Comparison of ENCODE assay signal across 10 mouse cellular contexts in the genomic region with DNA sequence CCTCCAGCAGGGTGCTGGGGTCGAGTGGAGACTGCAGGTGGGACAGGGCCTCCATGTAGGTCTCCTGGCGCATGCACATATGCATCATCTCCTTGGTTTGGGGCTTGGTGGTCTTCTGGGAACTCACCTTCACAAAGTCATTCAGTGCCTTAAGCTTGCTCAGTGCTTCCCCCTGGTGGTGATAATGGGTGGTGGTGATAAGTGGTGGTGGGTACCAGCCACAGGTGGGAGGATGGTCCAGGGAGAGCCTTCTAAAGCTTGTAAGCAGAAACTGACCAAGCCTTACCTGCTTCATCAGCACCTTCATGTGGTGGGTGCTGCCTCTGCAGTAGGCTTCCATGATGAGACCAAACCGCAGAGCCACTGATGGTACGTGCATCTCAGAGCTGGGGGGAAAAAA. TPM values are rescaled to one million over a fixed set of nuclear protein-coding genes. Genes with fewer than 3 reads are reported as not detected.
DNase-seq lines count a peak whose midpoint lies in the region; ATAC-seq and TF ChIP-seq lines count a peak whose summit lies in the region.
"Had no signal": no experiment of that assay in that cellular context is flagged by ENCODE, and none has a peak within 500 bp of the region (broad histone marks: within the 10 kb centered on the region; RNA-seq: fewer than 3 reads in every experiment).

No protein-coding gene starts in this region.

- TF ChIP-seq EP300 in lung, postnatal 0 days (IDR thresholded peaks at IDR 0.05): no peak

- TF ChIP-seq POLR2A in bone marrow macrophage, adult 2 months (IDR thresholded peaks at IDR 0.05; ENCODE audit: borderline replicate concordance, low read depth, low read length): no peak

- H3K36me3 ChIP-seq in liver, embryonic 12.5 days: peaks cover 49% of the 10 kb centered on the region
- H3K36me3 ChIP-seq in lung, postnatal 0 days (ENCODE audit: insufficient read depth, low read length): 0 out of 2 replicates have a peak, but pooled peaks cover 6% of the 10 kb centered on the region

- no peak overlapping the region for H3K9ac ChIP-seq in liver, embryonic 12.5 days
- no peak overlapping the region for H3K9ac ChIP-seq in lung, postnatal 0 days (replicated peaks; ENCODE audit: low read depth)
- H3K9ac ChIP-seq: heart, embryonic 13.5 days had no signal

- peaks cover 9% of the 10 kb centered on the region for H3K4me1 ChIP-seq in liver, embryonic 12.5 days
- H3K4me1 ChIP-seq in bone marrow macrophage, adult 2 months (ENCODE audit: control insufficient read depth, insufficient read depth, low read length): no peaks in the 10 kb centered on the region
- no peaks in the 10 kb centered on the region for H3K4me1 ChIP-seq in lung, postnatal 0 days (ENCODE audit: insufficient read depth, low read depth, low read length)
- H3K4me1 ChIP-seq: heart, embryonic 13.5 days had no signal

- H3K4me2 ChIP-seq in liver, embryonic 12.5 days: no peak overlapping the region
- no peak overlapping the region for H3K4me2 ChIP-seq in lung, postnatal 0 days (replicated peaks; ENCODE audit: low read depth, low read length)
- H3K4me2 ChIP-seq: heart, embryonic 13.5 days had no signal

- H3K9me3 ChIP-seq in liver, embryonic 12.5 days (replicated peaks): no peaks in the 10 kb centered on the region
- no peaks in the 10 kb centered on the region for H3K9me3 ChIP-seq in lung, postnatal 0 days (ENCODE audit: low read length)
- H3K9me3 ChIP-seq: heart, embryonic 13.5 days had no signal

- DNase-seq in embryo, embryonic 10 days (ENCODE audit: low spot score): peak; percentile 60
- DNase-seq in embryo, embryonic 9.5 days (ENCODE audit: extremely low spot score): no peak
- peak; percentile 52 for DNase-seq in liver
- no peak for DNase-seq in lung, postnatal 0 days (ENCODE audit: low spot score)
- DNase-seq in thymus, postnatal 10 days (ENCODE audit: low spot score in 2 of 2): peak; percentile 36 to 70

- H3K4me3 ChIP-seq in liver, embryonic 12.5 days: no peak overlapping the region
- H3K4me3 ChIP-seq in bone marrow macrophage, adult 2 months (ENCODE audit: insufficient read depth, low read length): no peak overlapping the region
- no peak overlapping the region for H3K4me3 ChIP-seq in lung, postnatal 0 days (ENCODE audit: low read depth, low read length)
- H3K4me3 ChIP-seq: heart, embryonic 13.5 days had no signal

- no peak overlapping the region for H3K27ac ChIP-seq in liver, embryonic 12.5 days
- H3K27ac ChIP-seq in bone marrow macrophage, adult 2 months (ENCODE audit: insufficient read depth, low read depth, low read length): no peak overlapping the region
- H3K27ac ChIP-seq in lung, postnatal 0 days (ENCODE audit: low read length): no peak overlapping the region
- H3K27ac ChIP-seq: heart, embryonic 13.5 days; macrophage had no signal

- TF ChIP-seq CTCF in bone marrow macrophage, adult 2 months (IDR thresholded peaks at IDR 0.05; ENCODE audit: low read depth, low read length): peak; percentile 82
- peak; percentile 86 for TF ChIP-seq CTCF in lung, postnatal 0 days (IDR thresholded peaks at IDR 0.05)

- 67% methylated on average over 4 of the region's 4 CpGs for WGBS in liver, embryonic 12.5 days (ENCODE audit: insufficient replicate concordance)
- 92% methylated on average over 4 of the region's 4 CpGs for WGBS in lung, postnatal 0 days

- no peaks in the 10 kb centered on the region for H3K27me3 ChIP-seq in liver, embryonic 12.5 days (replicated peaks)
- no peaks in the 10 kb centered on the region for H3K27me3 ChIP-seq in lung, postnatal 0 days (replicated peaks; ENCODE audit: insufficient read depth, low read length)
- H3K27me3 ChIP-seq: heart, embryonic 13.5 days had no signal

- no peak for ATAC-seq in liver, embryonic 12.5 days
- ATAC-seq in lung, postnatal 0 days: no peak
- no peak for ATAC-seq in monocyte, adult 5-6 weeks (replicated peaks; ENCODE audit: insufficient number of reproducible peaks, low FRiP score, low TSS enrichment, poor library complexity, severe bottlenecking)

RNA-seq across cellular contexts. Expression of a gene that starts 48.1 kb away (rescaled TPM):
- 7.6 and 8.9 TPM in 2 replicates for polyA plus RNA-seq in liver, embryonic 12.5 days (2016; fragmentation: Nextera tagmentation; extraction: Ambion mirVana)
- 91.4 and 100 TPM in 2 replicates for polyA plus RNA-seq in bone marrow macrophage, adult 2 months (2012; ENCODE audit: insufficient read depth, insufficient read length, missing spikeins)
- polyA plus RNA-seq in lung, postnatal 0 days (2015; fragmentation: Nextera tagmentation; extraction: Ambion mirVana): 3.8 and 4.0 TPM in 2 replicates
- 112 to 213 TPM (median 125 TPM) in 3 replicates for total RNA-seq in monocyte, adult 5-6 weeks (2017)

Comparison
In these comparisons a context has a peak if more than half of its experiments do, and no peak if none do; other contexts are left out.
1. DNase-seq: peak in embryo, embryonic 10 days (single experiment), liver (single experiment) and thymus, postnatal 10 days (2 of 2); none in embryo, embryonic 9.5 days (single experiment) and lung, postnatal 0 days (single experiment).